In the genomic region with DNA sequence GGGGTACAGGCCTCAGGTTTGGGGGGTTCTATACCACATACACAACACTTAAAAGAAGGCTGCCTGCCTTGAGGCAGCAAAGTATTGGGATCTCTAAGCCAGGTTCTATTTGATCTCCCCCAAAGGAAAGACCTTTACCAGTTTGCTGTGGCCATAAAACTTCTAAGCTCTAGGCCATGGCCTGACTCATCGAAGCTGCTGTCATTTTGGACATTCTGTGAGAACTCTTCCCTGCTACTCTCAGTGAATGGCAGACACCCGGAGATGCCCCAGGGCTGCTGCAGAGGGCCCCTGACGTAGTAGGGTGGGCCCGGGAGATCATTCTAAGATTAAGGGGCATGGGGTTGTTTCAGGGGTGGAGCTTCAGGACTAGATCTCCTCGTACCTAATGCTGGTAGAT, we compare ENCODE assay signal across 35 mouse cellular contexts.
"Had no signal": no experiment of that assay in that cellular context is flagged by ENCODE, and none has a peak within 500 bp of the region (broad histone marks: within the 10 kb centered on the region; RNA-seq: fewer than 3 reads in every experiment).

No protein-coding gene starts in this region.

- DNase-seq: heart, postnatal 10 days; heart, postnatal 14 days; heart, postnatal 36 days; heart, postnatal 4 days; kidney, adult 11 months; kidney, adult 18-20 months; kidney, adult 2 months; kidney, adult 8-10 months; kidney, adult 9 months; kidney, postnatal 10 days; kidney, postnatal 14 days; kidney, postnatal 25 days; kidney, postnatal 36 days; kidney, postnatal 4 days; layer of hippocampus, adult 9-11 months; layer of hippocampus, postnatal 36 days had no signal

- H3K9ac ChIP-seq: heart, embryonic 13.5 days; heart, embryonic 15.5 days; hindbrain, embryonic 12.5 days; hindbrain, embryonic 13.5 days; hindbrain, embryonic 14.5 days; hindbrain, embryonic 15.5 days; intestine, embryonic 15.5 days; kidney, embryonic 15.5 days had no signal

- H3K36me3 ChIP-seq: hindbrain, embryonic 10.5 days; hindbrain, embryonic 12.5 days; hindbrain, embryonic 13.5 days; hindbrain, embryonic 15.5 days; intestine, embryonic 15.5 days had no signal

- H3K9me3 ChIP-seq: heart, embryonic 10.5 days; heart, embryonic 13.5 days; heart, embryonic 15.5 days; hindbrain, embryonic 10.5 days; hindbrain, embryonic 12.5 days; hindbrain, embryonic 13.5 days; hindbrain, embryonic 15.5 days; intestine, embryonic 15.5 days; kidney, embryonic 15.5 days had no signal

- ATAC-seq: hindbrain, embryonic 16.5 days; hindbrain, postnatal 0 days; inflammation-experienced regulatory T-cells, adult 6 months; intestine, embryonic 15.5 days; intestine, embryonic 16.5 days; intestine, postnatal 0 days had no signal

- H3K27ac ChIP-seq: heart, embryonic 10.5 days; heart, embryonic 13.5 days; heart, embryonic 15.5 days; hindbrain, embryonic 10.5 days; hindbrain, embryonic 12.5 days; hindbrain, embryonic 13.5 days; hindbrain, embryonic 14.5 days; hindbrain, embryonic 15.5 days; hindbrain, postnatal 0 days; intestine, embryonic 15.5 days; kidney, embryonic 15.5 days; kidney, postnatal 0 days; layer of hippocampus, adult 2 months; left cerebral cortex, adult 2 months had no signal

- H3K4me3 ChIP-seq: heart, embryonic 10.5 days; heart, embryonic 13.5 days; heart, embryonic 15.5 days; hindbrain, embryonic 10.5 days; hindbrain, embryonic 12.5 days; hindbrain, embryonic 13.5 days; hindbrain, embryonic 15.5 days; intestine, embryonic 15.5 days; kidney, embryonic 15.5 days; layer of hippocampus, adult 2 months; left cerebral cortex, adult 2 months had no signal

- H3K27me3 ChIP-seq: heart, embryonic 13.5 days; heart, embryonic 15.5 days; hindbrain, embryonic 13.5 days; hindbrain, embryonic 15.5 days; intestine, embryonic 15.5 days had no signal

- H3K4me1 ChIP-seq: heart, embryonic 10.5 days; heart, embryonic 13.5 days; heart, embryonic 15.5 days; hindbrain, embryonic 10.5 days; hindbrain, embryonic 12.5 days; hindbrain, embryonic 13.5 days; hindbrain, embryonic 15.5 days; intestine, embryonic 15.5 days; kidney, embryonic 15.5 days had no signal

- H3K4me2 ChIP-seq: heart, embryonic 11.5 days; heart, embryonic 13.5 days; heart, embryonic 15.5 days; hindbrain, embryonic 12.5 days; hindbrain, embryonic 13.5 days; hindbrain, embryonic 14.5 days; hindbrain, embryonic 15.5 days; intestine, embryonic 15.5 days; kidney, embryonic 15.5 days had no signal
